Mouse (Mus musculus) cortical plate, adult 2 months (tissue): ENCODE results near the gene Clec3b.

Experiments
- CTCF ChIP-seq: fragments of 200-500 bp; IDR thresholded peaks from 2 replicates; pipeline ENCODE4 v1.5.1; 2011; ENCODE audit warnings: mild to moderate bottlenecking, control low read depth, low read length; ENCODE audit not compliant: insufficient read depth; ENCODE audit errors: extremely low read depth
- POLR2A ChIP-seq: fragments of 200-500 bp; IDR thresholded peaks from 2 replicates; pipeline ENCODE4 v1.6.1; 2011; ENCODE audit warnings: mild to moderate bottlenecking, low read length, control low read depth; ENCODE audit not compliant: insufficient read depth; ENCODE audit errors: extremely low read depth

- TF ChIP-seq CTCF: no peak
- no peak for TF ChIP-seq POLR2A
These were observed 35.4 kb downstream of the Clec3b start for GRCm38 (mm10) chr9:123186151-123186550.
